Mouse (Mus musculus) limb, embryonic 14.5 days (tissue): ENCODE results near the gene Osgin1. TPM values are rescaled to one million over a fixed set of nuclear protein-coding genes. Genes with fewer than 3 reads are reported as not detected.

Source experiments
- ATAC-seq: fragments of 200-750 bp; cut with Nextera tagmentation; 2 replicates; pipeline ENCODE4 v1.8.0; 2017; ENCODE audit warnings: low read depth, moderate number of reproducible peaks, moderate TSS enrichment; ENCODE audit not compliant: low FRiP score
- DNase-seq: peaks from one replicate; pipeline ENCODE4 v3.0.0-alpha.2; 2015; ENCODE audit warnings: low spot score
- H3K27ac ChIP-seq: fragments of 300-500 bp; sonication (generic); replicated peaks from 2 replicates; pipeline ENCODE4 v1.5.1; 2014; ENCODE audit warnings: low read depth, mild to moderate bottlenecking, low read length, moderate library complexity, mixed read lengths
- H3K27me3 ChIP-seq: fragments of 300-500 bp; sonication (generic); 2 replicates; pipeline ENCODE4 v1.6.1; 2014; ENCODE audit warnings: low read length, mixed read lengths; ENCODE audit not compliant: control insufficient read depth, insufficient read depth
- H3K36me3 ChIP-seq: fragments of 300-500 bp; sonication (generic); 2 replicates; pipeline ENCODE4 v1.6.1; 2014; ENCODE audit warnings: mild to moderate bottlenecking, low read length, moderate library complexity, mixed read lengths; ENCODE audit not compliant: control insufficient read depth, insufficient read depth
- H3K4me1 ChIP-seq: fragments of 300-500 bp; sonication (generic); 2 replicates; pipeline ENCODE4 v1.6.1; 2014; ENCODE audit warnings: antibody characterized with exemption, low read length, mixed read lengths; ENCODE audit not compliant: control insufficient read depth, insufficient read depth
- H3K4me2 ChIP-seq: fragments of 300-500 bp; sonication (generic); replicated peaks from 2 replicates; pipeline ENCODE4 v1.6.1; 2014; ENCODE audit warnings: low read depth, mild to moderate bottlenecking, low read length, moderate library complexity; ENCODE audit not compliant: severe bottlenecking
- H3K4me3 ChIP-seq: fragments of 300-500 bp; sonication (generic); replicated peaks from 2 replicates; pipeline ENCODE4 v1.5.1; 2014; ENCODE audit warnings: low read length
- H3K9ac ChIP-seq: fragments of 300-500 bp; sonication (generic); 2 replicates; pipeline ENCODE4 v1.6.1; 2014; ENCODE audit warnings: mild to moderate bottlenecking, low read depth, low read length, moderate library complexity; ENCODE audit not compliant: severe bottlenecking
- H3K9me3 ChIP-seq: fragments of 300-500 bp; sonication (generic); 2 replicates; pipeline ENCODE4 v1.6.1; 2016; ENCODE audit warnings: low read length; ENCODE audit not compliant: control insufficient read depth
- POLR2A ChIP-seq: fragments of 200-500 bp; IDR thresholded peaks from 2 replicates; pipeline ENCODE4 v1.8.0; 2012; ENCODE audit warnings: inconsistent platforms, mild to moderate bottlenecking, moderate library complexity, borderline replicate concordance; ENCODE audit not compliant: insufficient read depth, insufficient read length; ENCODE audit errors: extremely low read depth
- WGBS: fragments of 180-500 bp; shearing (Covaris S2); extraction: QIAGEN DNeasy Blood & Tissue Kit; methylation state at CpG from one replicate; pipeline ENCODE4 v1.1.7; 2014; 5-methylcytosine and 5-hydroxymethylcytosine counted together
- polyA plus RNA-seq, 2 experiments: library from polyadenylated mRNA; depleted of rRNA in 1 of 2; stranded (reverse) in 1 of 2; unstranded in 1 of 2; fragments of >200 nt; fragmentation: Nextera tagmentation in 1 of 2; extraction: Ambion mirVana in 1 of 2; gene quantifications; 2 replicates each; pipeline versions ENCODE4 v1.2.1 to v1.2.3; 2012 to 2014

The Osgin1 gene
- polyA plus RNA-seq, 2 experiments: 2.1 to 2.2 TPM

- ATAC-seq: no peak
Observed at GRCm38 (mm10) chr8:119403912-119404311, 30.0 kb upstream of the Osgin1 start.

GRCm38 (mm10) chr8:119404648-119405047 is 29.3 kb upstream of the Osgin1 start:
- H3K9ac ChIP-seq: no peak overlapping the region
- no peak overlapping the region for H3K4me3 ChIP-seq
- no peak for TF ChIP-seq POLR2A
- no peak overlapping the region for H3K27ac ChIP-seq
- WGBS: 98% methylated on average over 5 of the region's 5 CpGs
- H3K4me2 ChIP-seq: no peak overlapping the region
- ATAC-seq: no peak
- peaks cover 23% of the 10 kb centered on the region for H3K36me3 ChIP-seq
- no peaks in the 10 kb centered on the region for H3K27me3 ChIP-seq
- no peak for DNase-seq
- no peaks in the 10 kb centered on the region for H3K9me3 ChIP-seq
- no peaks in the 10 kb centered on the region for H3K4me1 ChIP-seq

More at GRCm38 (mm10) chr8:119403912-119404311, 30.0 kb upstream of the Osgin1 start:
- no peaks in the 10 kb centered on the region for H3K4me1 ChIP-seq
- no peak overlapping the region for H3K9ac ChIP-seq
- H3K4me2 ChIP-seq: no peak overlapping the region
- H3K27me3 ChIP-seq: no peaks in the 10 kb centered on the region
- H3K9me3 ChIP-seq: no peaks in the 10 kb centered on the region
- H3K27ac ChIP-seq: no peak overlapping the region
- H3K36me3 ChIP-seq: peaks cover 15% of the 10 kb centered on the region
- no peak overlapping the region for H3K4me3 ChIP-seq
- DNase-seq: no peak
- no peak for TF ChIP-seq POLR2A
- WGBS: 58% methylated on average over 10 of the region's 10 CpGs

- Histone ChIP-seq H3K27me3 (no peaks in the 10 kb centered on the region), H3K36me3 (peaks cover 42% of the 10 kb centered on the region), H3K4me3 (no peak overlapping the region), H3K9me3 (no peaks in the 10 kb centered on the region), H3K9ac (no peak overlapping the region), H3K4me2 (no peak overlapping the region), H3K4me1 (0 out of 2 replicates have a peak, but pooled peaks cover 3% of the 10 kb centered on the region), H3K27ac (no peak overlapping the region)
- no peak for TF ChIP-seq POLR2A
- DNase-seq: no peak
- 85% methylated on average over 8 of the region's 8 CpGs for WGBS
- ATAC-seq: no peak
Observed at GRCm38 (mm10) chr8:119408311-119408710, 25.6 kb upstream of the Osgin1 start.

- whole genome bisulfite sequencing: 59% methylated on average over 10 of the region's 10 CpGs
- Histone ChIP-seq H3K27ac (no peak overlapping the region), H3K9ac (no peak overlapping the region), H3K9me3 (no peaks in the 10 kb centered on the region), H3K4me2 (no peak overlapping the region), H3K36me3 (peaks cover 42% of the 10 kb centered on the region), H3K4me3 (no peak overlapping the region), H3K4me1 (0 out of 2 replicates have a peak, but pooled peaks cover 3% of the 10 kb centered on the region), H3K27me3 (no peaks in the 10 kb centered on the region)
- no peak for TF ChIP-seq POLR2A
- no peak for DNase-seq
- no peak for ATAC-seq
Observed at GRCm38 (mm10) chr8:119412037-119412734, 21.7 kb upstream of the Osgin1 start.

GRCm38 (mm10) chr8:119412735-119413498 is 21.0 kb upstream of the Osgin1 start:
- Histone ChIP-seq H3K36me3 (peaks cover 35% of the 10 kb centered on the region), H3K4me1 (0 out of 2 replicates have a peak, but pooled peaks cover 3% of the 10 kb centered on the region), H3K27ac (no peak overlapping the region), H3K4me2 (peak overlapping the region; percentile 49), H3K9me3 (no peaks in the 10 kb centered on the region), H3K9ac (peak overlapping the region; percentile 47), H3K4me3 (peak overlapping the region; percentile 19; the same call in 1 of the 2 replicates), H3K27me3 (no peaks in the 10 kb centered on the region)
- peak; percentile 86 for ATAC-seq
- peak; percentile 76 for DNase-seq
- 12% methylated on average over 18 of the region's 18 CpGs for WGBS
- TF ChIP-seq POLR2A: no peak
